Mouse (Mus musculus) erythroblast, embryonic 14.5 days (primary cell): Measurements from ENCODE around the gene Klf6.

Source experiments
- GATA1 ChIP-seq: IDR thresholded peaks from 2 replicates; pipeline ENCODE4 v1.6.1; 2012; ENCODE audit warnings: low read length, inconsistent platforms, mixed read lengths
- TAL1 ChIP-seq: IDR thresholded peaks from 3 replicates; pipeline ENCODE4 v1.6.1; 2012; ENCODE audit warnings: low read length, inconsistent platforms, mixed read lengths

DNA sequence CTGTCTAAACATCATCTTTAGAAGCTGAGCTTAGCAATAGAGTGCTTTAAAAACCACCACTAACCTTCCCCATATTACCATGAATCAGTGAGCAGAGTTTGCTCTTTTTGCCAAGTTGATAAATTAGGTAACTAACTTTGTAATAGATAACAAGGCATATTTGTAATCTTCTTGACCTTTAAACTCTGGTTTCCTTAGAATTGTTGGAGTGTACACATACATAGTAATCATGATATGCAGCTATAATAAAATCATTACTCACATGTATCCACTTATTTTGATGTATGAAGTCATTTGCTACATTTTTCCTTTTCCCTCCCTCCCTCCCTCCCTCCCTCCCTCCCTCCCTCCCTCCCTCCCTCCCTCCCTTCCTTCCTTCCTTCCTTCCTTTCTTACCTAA lies 56.1 kb downstream of the Klf6 start:
- TF ChIP-seq GATA1 (no peak), TAL1 (no peak)
